Mouse (Mus musculus) forebrain, embryonic 10.5 days (tissue): Measurements from ENCODE around the gene Atl1. TPM values are rescaled to one million over a fixed set of nuclear protein-coding genes. Genes with fewer than 3 reads are reported as not detected.

Experiments used
- DNase-seq: peaks from one replicate; pipeline ENCODE4 v3.0.0-alpha.2; 2017; ENCODE audit warnings: low spot score; ENCODE audit errors: extremely low spot score
- H3K27ac ChIP-seq: fragments of 300-500 bp; sonication (generic); 2 replicates; pipeline ENCODE4 v1.5.1; 2016; ENCODE audit warnings: mild to moderate bottlenecking
- H3K27me3 ChIP-seq: fragments of 300-500 bp; sonication (generic); 2 replicates; pipeline ENCODE4 v1.6.1; 2016; ENCODE audit warnings: mild to moderate bottlenecking; ENCODE audit not compliant: poor library complexity, severe bottlenecking
- H3K36me3 ChIP-seq: fragments of 300-500 bp; sonication (generic); replicated peaks from 2 replicates; pipeline ENCODE4 v1.6.1; 2016; ENCODE audit warnings: mild to moderate bottlenecking, moderate library complexity
- H3K4me1 ChIP-seq: fragments of 300-500 bp; sonication (generic); 2 replicates; pipeline ENCODE4 v1.6.1; 2016
- H3K4me3 ChIP-seq: fragments of 300-500 bp; sonication (generic); 2 replicates; pipeline ENCODE4 v1.5.1; 2016; ENCODE audit warnings: mild to moderate bottlenecking, moderate library complexity
- H3K9me3 ChIP-seq: fragments of 300-500 bp; sonication (generic); 2 replicates; pipeline ENCODE4 v1.6.1; 2016; ENCODE audit warnings: mild to moderate bottlenecking, moderate library complexity
- WGBS: fragments of 180-500 bp; shearing (Covaris S2); methylation state at CpG from one replicate; pipeline ENCODE4 v1.1.7; 2016; 5-methylcytosine and 5-hydroxymethylcytosine counted together
- polyA plus RNA-seq: library from polyadenylated mRNA; unstranded; fragments of >200 nt; fragmentation: Nextera tagmentation; extraction: Ambion mirVana; gene quantifications from 2 replicates; pipeline ENCODE4 v1.2.1, GENCODE M21; 2016

Atl1 gene
- polyA plus RNA-seq, 1 experiment from 2014 or later: 12.7 TPM

DNA sequence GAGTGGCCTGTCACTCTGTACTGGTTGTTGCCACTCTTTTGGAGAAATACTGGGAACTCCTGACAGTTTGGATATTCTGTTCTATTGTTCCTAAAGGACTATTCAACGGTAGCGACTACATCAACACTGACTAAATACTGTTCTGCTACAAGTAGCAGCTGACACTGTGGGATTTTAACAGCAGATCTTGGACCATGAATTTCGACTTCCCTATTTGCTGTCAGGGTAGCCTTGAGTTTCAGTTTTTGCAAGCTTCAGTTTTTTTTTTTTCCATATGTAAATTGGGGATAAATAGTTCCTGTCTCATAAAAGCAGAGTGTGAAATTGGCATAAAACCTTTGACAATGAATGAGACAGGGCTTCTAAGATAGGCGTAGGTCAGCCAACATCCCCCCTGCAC lies 117.9 kb downstream of the Atl1 start:
- H3K36me3 ChIP-seq: peaks cover 12% of the 10 kb centered on the region
- WGBS: 94% methylated on average over 4 of the region's 4 CpGs
- no peak overlapping the region for H3K4me3 ChIP-seq
- peaks cover 6% of the 10 kb centered on the region; the same call in 1 of the 2 replicates for H3K9me3 ChIP-seq
- H3K4me1 ChIP-seq: peaks cover 7% of the 10 kb centered on the region; the same call in 1 of the 2 replicates
- DNase-seq: no peak
- no peaks in the 10 kb centered on the region for H3K27me3 ChIP-seq
- no peak overlapping the region for H3K27ac ChIP-seq

- no peak overlapping the region for H3K27ac ChIP-seq
- WGBS: 37% methylated on average over 5 of the region's 5 CpGs
- H3K4me1 ChIP-seq: peaks cover 7% of the 10 kb centered on the region; the same call in 1 of the 2 replicates
- DNase-seq: no peak
- peaks cover 12% of the 10 kb centered on the region for H3K36me3 ChIP-seq
- peaks cover 6% of the 10 kb centered on the region; the same call in 1 of the 2 replicates for H3K9me3 ChIP-seq
- no peaks in the 10 kb centered on the region for H3K27me3 ChIP-seq
- no peak overlapping the region for H3K4me3 ChIP-seq
These were observed 119.3 kb downstream of the Atl1 start for GRCm38 (mm10) chr12:70011681-70012080.

- peaks cover 2% of the 10 kb centered on the region; the same call in 1 of the 2 replicates for H3K9me3 ChIP-seq
- no peak overlapping the region for H3K27ac ChIP-seq
- WGBS: 81% methylated on average over 4 of the region's 4 CpGs
- H3K36me3 ChIP-seq: peaks cover 18% of the 10 kb centered on the region
- peaks cover 7% of the 10 kb centered on the region; the same call in 1 of the 2 replicates for H3K4me1 ChIP-seq
- no peak overlapping the region for H3K4me3 ChIP-seq
- no peaks in the 10 kb centered on the region for H3K27me3 ChIP-seq
- no peak for DNase-seq
These were observed 123.5 kb downstream of the Atl1 start for GRCm38 (mm10) chr12:70015936-70016335.

Other genes starting within 250 kb of the Atl1 start
- 7.8 and 8.2 TPM in 2 replicates for gene Sos2, start 210.8 kb upstream of the Atl1 start, polyA plus RNA-seq
- gene L2hgdh, start 167.7 kb upstream of the Atl1 start, polyA plus RNA-seq: 20.4 and 21.0 TPM in 2 replicates
- gene Atp5s, start 167.7 kb upstream of the Atl1 start, polyA plus RNA-seq: 20.4 and 21.6 TPM in 2 replicates
- 0.44 and 1.1 TPM in 2 replicates for gene Cdkl1, start 101.3 kb upstream of the Atl1 start, polyA plus RNA-seq
- gene Map4k5, start 586 bp downstream of the Atl1 start, polyA plus RNA-seq: 23.5 and 24.6 TPM in 2 replicates
- gene Sav1, start 94.4 kb downstream of the Atl1 start, polyA plus RNA-seq: 2.0 and 3.4 TPM in 2 replicates
- gene Nin, start 221.1 kb downstream of the Atl1 start, polyA plus RNA-seq: 8.9 and 9.7 TPM in 2 replicates